Mouse (Mus musculus) embryo, embryonic 10 days (tissue): ENCODE measurements at regions not wholly inside any gene's neighbourhood (a gene's known extent, or its start where the extent isn't known, plus 50 kb on each side); places are given as distances from the start of the nearest gene placed in this dataset.

Experiments used
- DNase-seq: peaks from one replicate; pipeline ENCODE4 v3.0.0-alpha.2; 2015; ENCODE audit warnings: low spot score

DNA sequence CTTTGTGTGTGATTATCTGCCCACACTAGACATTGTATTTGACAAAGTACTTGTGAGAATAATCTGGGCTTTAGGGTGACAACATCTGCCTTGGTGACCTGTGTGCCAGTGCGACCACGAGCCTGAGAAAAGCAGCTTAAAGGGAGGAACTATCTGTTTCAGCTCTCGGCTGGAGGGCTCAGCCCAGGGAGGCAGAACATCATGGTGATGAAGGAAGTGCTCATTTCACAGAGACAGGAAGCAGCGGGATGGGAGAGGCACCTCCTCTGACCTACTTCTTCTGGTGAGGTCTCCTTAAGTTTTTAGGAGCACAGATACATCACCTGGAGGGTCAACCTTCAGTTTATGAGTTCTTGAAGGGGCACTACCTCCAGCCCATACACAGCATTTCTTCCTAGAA, 89.8 kb downstream of the Kif26a start:
- DNase-seq, result no peak

DNA sequence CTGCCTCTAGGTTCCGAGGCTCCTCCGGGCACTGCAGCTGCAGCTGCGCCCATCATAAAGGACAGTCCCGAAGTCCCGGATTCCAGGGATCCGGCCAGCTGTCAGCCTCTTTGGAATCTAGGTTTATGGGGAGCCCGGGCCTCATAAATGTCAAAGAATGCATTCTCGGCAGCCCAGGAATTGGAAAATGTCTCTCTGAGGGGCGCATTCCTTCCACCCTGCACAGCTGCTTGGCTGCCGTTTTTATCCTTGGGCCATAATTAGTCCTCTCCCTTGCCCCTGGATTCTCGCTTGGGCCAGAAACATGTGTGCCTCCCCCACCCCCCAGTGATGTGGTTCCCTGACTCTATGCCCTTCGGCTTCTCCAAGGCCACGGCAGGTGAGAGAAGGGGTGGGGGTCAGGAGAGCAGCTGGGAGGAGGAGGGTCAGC, 91.1 kb downstream of the Kif26a start:
- no peak for DNase-seq

DNA sequence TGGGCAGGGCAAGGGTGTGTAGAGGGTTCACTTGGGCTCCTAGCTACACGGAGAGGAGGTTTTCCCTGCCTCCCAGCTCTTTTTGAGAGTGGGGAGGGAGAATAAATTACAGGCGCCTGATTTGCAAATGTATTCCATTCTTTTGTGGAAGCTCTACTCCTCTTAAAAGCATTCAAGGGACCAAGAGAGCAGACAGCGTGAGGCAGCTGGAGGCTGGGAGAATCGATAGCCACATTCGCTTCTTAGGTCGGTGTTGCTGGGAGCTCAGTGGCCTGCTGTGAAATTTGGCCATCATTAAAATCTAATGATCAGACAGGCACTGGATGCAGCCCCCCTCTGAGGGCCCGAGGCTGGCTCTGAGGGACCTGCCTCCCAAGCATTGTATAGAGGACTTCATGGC, 92.8 kb downstream of the Kif26a start:
- peak; percentile 37 for DNase-seq

DNA sequence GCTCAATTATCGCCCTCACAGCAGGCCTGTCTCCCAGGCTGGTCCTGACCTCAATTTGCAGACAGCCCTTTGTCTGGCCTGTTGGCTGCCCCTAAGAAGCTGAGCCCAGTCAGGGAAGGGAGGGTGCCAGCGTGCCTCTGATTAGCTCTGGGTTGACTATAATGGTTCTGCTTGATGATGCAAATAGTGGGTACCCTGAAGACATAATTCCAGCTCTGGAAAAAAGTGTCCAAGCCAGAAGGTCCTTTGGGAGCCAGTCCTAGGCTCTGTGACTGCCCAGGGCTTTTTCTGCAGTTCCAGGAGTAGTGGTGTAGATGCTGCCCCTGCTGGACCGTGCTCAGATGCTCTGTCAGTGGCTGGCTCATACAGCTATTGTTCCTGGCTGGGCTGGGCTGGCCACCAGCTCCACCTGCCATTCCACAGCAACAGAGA, 95.7 kb downstream of the Kif26a start:
- peak; percentile 60 for DNase-seq

DNA sequence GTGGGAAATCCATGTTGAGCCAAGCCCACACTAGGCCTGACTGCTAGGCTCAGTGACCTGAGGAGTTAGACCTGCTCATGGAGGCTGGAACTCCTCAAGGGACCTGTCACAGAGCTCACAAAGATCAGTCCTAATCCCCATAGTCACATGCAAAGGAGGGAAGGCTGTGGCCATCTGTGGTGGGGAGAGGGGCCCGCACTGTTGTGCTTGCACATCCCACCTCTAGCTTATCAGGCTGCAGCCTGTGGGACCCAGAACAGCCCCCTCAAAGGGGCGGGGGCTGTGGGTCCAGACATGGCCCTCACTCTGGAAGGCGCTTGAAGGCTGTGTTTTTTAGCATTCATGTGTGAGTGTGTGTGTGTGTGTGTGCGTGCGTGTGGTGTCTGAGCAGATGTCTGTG, 97.2 kb downstream of the Kif26a start:
- no peak for DNase-seq

DNA sequence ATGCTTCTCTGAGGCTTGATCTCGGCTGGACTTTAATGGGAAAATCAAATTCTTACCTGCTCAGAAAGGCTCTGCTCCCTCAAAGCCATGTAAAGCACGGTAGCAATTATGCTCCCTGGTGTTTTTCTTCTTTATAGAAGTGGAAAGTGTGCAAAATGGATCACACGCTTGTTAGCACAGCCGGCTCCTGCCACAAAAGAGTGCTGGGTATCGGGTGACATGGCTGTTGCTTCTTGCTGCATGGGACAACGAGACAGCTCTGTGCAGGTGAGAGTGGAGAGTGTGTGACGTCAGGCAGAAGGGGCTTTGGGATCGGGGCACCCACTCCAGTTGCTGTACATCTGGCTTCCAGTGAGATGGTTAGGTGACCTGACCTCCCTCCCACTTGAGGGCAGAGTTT, 104.9 kb downstream of the Kif26a start:
- no peak for DNase-seq

DNA sequence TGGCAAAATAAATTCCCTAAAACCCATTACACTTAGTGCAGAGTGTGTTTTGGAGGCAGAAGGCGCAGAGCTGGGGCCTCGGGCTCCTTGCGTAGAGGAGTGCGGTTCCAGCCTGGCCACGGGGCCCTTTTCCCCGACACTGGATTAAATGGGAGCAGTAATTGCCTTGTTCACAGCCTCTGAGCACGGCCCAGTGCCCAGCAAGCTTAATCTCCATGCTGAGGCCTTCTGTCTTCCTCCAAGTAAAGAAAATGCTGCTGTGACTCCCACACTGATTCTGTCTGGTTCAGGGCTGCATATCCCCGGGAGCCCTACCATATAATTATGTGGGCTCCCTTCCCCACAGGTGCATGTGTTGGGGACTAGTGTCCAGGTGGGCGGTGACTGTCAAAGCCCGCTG, 107.5 kb downstream of the Kif26a start:
- DNase-seq, result no peak

DNA sequence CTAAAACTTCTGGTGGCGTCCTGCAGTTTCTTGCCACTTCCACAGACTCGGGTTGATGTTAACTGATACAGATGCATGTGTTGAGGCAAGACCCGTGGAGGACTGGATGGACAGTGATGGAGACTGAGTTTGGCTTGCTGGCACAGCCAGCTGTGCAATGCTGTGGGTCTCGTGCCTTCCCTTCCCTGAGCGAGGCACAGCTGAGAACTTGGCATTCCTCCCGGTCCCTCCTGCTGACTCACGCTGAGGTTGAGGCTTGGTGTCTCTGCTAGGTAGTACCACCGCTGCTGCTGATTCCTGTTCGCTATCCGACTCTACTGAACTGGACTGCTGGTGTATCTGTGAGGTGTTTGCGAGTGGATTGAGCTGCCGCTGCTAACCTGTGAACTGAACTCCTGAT, 109.2 kb downstream of the Kif26a start:
- DNase-seq, result no peak

DNA sequence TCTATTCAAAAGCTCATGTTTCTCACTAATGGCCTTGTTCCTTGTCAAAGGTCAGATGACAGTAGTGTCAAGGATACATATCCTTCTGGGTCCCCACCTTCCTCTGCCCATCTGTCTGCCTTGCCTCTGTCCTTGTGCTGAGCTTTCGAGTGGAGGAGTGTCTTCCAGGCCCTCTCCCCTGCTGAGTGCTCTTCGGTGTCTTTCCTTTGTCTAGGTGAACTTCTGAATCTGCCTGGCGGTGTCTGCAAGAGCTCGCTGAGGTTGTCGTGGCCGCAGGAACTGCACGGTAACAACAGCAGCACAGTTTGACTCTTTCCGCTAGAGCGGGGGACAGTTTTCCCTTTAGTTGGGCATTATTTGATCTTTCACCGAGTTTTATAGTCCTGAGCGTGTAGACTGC, 111.7 kb downstream of the Kif26a start:
- DNase-seq, result no peak

DNA sequence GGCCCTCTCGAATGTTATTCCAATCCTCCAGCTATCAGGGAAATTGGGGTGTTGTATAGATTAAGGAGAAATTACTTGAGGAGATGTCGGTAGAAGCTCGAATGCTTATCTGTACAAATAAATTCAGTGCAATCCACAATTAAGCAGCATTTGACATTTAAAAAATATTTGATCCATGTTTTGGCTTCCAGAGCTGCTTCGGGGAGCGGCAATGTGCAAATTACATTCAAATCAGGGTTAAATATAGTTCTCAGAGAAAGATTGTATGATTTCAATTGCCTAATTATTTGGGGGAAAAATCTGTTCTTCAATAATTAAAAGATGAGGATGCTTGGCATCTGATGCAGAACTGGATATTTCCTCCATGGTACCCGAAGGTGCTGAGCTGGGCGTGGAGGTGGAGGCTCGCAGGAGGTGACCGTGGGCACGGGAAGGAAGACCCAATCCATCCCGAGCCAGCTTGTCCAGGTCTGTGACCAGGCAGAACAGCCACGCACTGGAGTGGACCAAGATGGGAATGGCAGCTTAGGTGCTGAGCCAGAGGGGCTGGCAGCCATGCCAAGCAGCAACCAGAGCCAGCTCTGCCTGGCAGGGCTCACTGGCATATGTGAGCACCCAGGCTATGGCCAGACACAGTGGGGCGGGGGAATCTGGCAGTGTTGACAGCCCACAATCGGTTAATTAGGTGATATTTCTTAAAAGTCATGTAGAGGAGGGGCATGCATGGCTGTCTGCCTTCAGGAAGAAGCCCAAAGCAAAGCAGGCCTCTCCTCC, 117.5 kb downstream of the Kif26a start:
- no peak for DNase-seq

DNA sequence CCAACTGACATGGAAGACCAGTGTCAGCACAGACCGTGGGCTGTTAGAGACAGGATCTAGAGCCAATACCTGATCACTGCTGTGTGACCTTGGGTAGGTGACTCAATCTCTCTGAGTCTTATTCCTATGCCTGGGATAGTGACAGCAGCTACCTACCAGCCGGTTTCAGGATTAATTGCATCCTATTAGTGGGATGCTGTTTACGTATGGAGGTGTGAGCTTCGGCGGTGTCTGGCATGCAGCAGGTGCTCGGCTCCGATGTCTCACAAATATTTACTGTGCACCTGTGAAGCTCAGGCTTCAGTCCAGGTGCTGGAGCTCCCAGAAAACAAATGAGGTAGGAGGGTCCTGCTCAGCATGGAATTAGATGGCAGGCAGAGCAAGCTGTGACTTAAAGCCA, 118.2 kb downstream of the Kif26a start:
- DNase-seq, result no peak

DNA sequence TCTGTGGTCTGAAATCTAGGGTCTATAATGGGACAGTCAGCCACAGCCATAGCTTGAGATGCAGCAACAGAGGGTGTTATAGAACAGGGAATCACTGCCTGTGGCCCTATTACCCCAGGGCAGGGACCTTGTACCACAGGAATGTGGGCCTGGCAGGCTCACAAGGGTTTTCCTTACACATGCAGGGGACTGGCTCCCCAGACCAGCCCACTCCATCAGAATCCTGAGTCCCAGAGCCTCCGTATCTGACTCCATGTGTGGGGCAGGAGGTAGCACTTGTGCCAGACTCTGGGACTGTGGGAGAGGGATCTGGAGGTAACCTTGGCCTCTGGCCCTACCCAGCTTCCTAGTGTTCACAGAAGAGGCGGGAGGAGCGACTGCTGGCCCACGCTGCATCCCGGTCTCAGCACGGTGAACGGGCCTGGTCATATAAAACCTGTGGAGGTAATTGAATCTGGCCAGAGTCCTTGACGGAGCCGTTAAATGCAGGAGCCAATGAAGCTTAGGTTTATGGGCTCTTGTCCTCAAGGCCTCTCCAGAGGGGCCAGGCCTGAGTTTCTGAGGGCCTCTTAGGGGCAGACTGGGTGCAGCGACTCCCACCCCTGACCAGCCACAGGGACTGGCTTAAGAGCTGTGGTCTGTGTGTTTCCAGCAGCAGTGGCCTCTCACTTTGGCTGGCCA, 119.4 kb downstream of the Kif26a start:
- DNase-seq, result no peak

DNA sequence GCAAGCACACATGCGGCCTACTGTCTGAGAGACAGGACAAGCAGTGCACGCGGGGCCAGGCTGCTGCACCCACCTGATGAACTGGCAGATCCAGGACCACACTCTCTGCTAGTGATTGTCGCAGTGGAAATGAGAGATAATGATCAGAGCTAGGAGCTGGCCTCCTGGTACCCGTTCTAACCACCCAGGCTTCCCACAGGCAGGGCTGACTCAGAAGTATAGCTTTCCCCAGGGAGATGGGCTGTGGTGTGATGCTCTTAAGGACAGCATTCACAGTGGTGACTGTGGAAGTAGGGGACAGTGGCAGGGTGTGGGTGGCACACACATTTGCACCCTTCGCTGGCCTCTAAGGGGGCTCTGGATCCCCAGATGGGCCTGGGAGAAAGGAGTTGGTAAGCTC, 128.0 kb downstream of the Kif26a start:
- DNase-seq, result no peak

DNA sequence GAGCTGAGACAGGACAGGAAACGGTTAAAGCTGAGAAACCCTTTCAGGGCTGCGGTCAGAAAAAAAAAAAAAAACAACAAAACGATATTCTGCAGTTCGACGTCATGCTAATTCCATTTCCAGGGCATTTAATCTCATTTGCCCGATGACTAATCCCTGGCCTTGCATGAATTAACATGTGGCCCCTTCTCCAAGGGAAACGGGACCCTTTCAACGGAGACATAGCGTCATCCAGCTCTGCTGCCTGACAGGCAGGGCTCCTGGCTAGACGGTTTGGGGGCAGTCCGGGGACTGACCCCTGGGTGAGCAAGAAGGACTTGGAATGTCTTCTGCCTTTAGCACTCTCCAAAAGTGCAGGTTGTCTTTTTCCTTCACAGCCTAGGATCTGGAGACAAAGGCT, 128.7 kb downstream of the Kif26a start:
- no peak for DNase-seq

DNA sequence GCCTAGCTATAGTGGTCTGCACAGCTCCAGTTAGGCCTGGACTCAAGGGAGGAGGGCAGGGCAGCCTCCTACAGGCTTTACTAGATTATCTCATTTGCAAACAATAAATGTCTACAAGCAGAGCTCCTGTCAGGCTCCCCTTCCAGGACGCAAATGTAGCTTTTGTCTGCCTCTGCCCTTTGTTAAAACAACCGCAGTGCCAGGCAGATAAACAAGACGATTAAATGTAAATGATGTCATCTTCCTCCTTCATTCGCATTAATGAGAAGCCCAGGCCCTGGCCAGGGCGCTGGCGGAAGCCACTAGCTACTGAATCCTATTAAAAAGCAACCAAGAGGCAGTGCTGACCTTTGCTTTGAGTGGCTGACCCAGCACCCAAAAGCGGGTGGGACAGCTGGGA, 130.6 kb downstream of the Kif26a start:
- no peak for DNase-seq

DNA sequence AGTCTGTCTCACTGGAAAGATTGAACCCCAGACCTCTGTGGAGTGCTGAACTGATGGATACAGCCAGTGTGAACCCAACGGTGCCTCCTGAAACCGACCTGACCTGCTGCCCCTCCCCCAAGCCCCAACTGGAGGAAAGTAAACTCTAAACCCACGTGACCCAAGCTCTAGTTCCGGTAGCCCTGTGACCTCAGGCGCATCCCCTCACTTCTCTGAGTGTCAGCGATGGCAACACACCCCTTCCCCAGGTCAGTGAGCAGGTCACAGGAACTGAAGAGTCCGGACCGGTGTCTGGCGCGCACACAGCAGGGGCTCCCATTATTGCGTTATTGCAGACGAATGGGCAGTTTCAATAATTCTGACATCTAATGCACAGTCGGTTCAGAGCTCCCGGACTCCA, 131.5 kb downstream of the Kif26a start:
- DNase-seq, result peak; percentile 51

DNA sequence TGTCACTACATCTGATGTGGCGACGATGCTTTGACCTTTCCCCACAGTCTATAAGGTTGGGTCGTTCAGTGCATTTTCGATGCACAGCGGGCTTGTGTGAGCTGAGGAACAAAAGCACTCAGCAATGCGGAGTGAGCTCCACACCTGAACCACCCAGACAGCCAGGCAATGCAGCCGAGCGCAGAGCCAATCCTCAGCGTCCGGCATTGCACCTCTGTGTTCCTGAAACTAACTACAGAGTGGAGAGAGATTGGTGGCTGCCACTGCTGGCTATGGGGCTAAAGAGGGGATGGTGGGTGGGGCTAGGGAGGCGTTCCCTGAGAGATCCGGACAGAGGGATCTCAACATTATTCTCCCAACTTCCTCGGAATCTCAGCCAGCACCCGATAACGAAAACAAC, 139.1 kb downstream of the Kif26a start:
- no peak for DNase-seq

DNA sequence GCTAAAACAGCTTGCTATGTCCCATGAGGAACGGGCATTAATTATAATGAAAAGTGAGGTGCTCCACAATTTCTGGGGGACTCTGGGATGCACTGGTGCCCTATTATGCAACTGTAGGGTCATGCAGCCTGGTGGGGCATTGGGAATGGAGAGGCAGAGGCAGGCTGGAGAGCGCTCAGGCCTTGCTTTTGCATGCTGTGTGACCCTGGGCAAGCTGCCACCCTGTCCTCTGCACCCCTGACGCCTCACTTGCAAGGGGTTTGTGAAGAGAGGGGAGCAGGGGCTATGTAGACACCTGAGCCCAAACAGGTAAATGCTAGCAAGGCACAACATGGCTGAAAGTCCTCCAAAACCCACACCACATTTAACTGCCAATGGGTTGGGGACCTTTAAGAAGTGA, 142.8 kb downstream of the Kif26a start:
- no peak for DNase-seq

DNA sequence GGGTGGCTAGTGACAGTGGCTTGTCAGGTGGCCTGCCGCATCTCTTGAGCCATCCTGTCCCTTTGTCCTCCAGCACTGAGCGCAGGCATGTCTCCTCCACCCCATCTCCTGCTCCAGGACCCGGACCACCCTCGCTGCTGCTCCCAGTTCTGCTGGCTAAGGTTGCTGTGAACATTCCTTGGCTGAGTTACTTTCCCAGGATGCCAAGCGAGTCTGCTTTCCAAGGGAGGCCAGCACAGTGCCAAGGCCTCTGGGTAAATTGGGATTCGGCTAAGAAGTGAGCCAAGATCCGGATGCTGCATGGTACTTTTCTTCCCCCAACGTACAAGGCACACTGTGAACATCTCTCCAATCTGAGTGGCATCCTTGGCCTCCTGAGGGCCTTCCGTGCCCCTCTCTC, 144.3 kb downstream of the Kif26a start:
- no peak for DNase-seq

DNA sequence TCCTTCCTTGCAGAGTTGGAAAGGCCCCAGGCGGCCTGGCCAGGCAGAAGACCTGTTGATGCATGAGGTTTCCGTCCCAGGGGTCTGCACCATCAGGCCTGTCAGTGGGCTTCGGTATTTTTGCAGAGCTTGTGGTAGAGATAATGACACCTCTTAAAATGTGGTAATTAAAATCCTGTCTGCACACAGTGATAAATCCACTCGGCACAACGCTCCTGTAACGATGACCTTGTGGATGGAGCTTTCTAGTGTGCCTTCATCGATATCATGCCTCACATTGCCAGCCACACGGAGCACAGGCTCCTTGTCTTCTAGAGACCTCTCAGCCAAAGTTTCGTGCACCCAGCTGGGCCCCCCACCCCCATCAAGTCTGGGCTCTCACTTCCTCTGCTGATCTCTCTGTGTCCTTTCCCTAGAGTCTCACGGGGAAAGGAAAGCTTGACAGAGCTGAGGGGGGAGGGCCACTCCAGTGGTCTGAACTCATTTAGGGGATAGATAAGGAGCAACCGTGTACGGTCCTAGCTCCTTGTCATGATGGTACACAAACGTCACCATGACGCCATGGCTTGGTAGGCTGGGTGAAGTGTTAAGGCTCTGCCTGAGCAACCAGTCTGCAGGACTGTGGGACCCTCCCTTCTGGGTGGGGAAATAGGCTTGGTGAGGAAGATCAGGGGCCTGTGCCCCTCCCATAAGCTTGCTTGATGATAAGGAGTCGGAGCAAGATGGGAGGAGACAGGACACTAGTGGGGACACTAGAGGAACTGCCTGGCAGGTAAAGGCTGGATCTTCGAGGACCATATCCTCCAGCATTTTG, 145.9 kb downstream of the Kif26a start:
- no peak for DNase-seq

DNA sequence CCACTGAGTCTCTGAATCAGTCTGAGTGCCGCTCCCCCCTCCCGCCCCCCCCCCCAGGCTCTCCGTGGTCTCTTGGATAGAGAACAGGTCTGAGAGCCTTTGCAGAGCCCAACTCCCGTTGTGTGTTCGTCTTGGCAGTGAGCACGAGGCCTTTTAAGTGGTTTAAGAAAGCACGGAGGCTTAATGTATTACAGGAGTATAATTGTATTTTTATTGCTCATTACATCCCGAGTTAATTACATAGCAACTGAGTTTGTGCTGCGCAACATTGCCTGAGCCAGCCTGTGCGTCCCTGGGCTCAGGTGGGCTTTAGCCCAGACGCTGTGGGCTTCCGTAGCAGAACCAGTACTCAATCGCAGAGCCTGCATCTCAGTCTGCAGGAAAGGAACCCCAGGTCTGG, 147.1 kb downstream of the Kif26a start:
- no peak for DNase-seq

DNA sequence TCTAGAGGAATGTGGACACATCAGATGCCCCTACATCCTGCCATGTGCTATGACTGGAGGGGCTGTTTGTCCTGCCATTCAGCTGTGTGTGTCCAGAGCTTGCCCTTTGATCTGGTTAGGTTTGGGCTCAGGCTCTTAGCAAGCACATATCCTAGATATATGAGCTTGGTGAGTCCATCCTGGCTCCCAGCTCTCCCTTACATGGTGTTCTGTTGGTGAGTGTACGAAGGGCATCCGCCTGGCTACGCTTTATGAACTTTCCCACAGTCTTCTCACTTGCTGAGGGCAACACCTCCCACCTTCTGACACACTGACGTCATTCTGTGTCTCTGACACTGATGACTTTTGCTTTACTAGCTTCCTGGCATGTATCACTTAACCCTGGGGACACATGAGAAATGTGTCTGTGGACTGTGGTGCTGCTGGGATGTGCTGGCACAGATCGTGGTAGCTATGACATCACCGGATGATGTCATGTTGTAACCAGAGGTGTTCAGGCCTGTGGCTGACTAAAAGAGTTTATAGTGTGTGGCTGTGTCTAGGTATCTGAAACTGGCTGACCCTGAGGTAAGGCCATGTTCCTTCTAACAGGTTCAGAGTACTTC, 149.4 kb downstream of the Kif26a start:
- no peak for DNase-seq

DNA sequence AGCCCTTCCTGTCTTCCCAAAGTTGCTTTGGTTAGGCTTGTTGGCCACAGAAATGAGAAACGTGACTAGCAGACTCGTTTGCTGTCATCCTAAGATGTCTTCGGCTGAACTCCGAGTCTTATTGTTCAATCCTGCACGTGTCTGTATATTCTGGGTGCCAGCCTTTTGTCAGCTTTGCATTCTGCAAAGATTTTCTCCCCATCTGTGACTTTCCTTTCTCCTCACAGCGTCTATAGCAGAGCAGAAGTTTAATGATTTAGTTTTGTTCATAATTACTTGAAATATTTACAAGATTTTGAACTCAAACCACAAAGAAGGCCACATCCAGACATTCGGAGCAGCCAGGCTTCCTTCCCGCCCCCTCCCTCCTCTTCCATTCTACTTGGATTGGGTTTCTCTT, 152.5 kb downstream of the Kif26a start:
- DNase-seq, result no peak
